Mouse (Mus musculus): ENCODE data around the gene E130114P18Rik. TPM values are rescaled to one million over a fixed set of nuclear protein-coding genes. Genes with fewer than 3 reads are reported as not detected.

E130114P18Rik gene
- total and polyA plus RNA-seq, 2 experiments from 2014 or later, result 15.2 to 19.3 TPM

- H3K9me3 ChIP-seq (ENCODE audit: low read length), result no peaks in the 10 kb centered on the region
- H3K4me1 ChIP-seq (ENCODE audit: insufficient read depth), result peaks cover 17% of the 10 kb centered on the region
- no peak for DNase-seq
- H3K27ac ChIP-seq (ENCODE audit: low read depth, low read length), result peak overlapping the region; percentile 71
- no peak for TF ChIP-seq CTCF (IDR thresholded peaks at IDR 0.05; ENCODE audit: low read depth)
- no peak for ATAC-seq
- H3K4me3 ChIP-seq (ENCODE audit: low read depth, low read length), result no peak overlapping the region
- no peak overlapping the region for H3K9ac ChIP-seq
- 56% methylated on average over 4 of the region's 4 CpGs for WGBS
- no peak overlapping the region; the same call in 1 of the 2 replicates for H3K4me2 ChIP-seq (ENCODE audit: low read depth)
- no peaks in the 10 kb centered on the region for H3K36me3 ChIP-seq (ENCODE audit: insufficient read depth)
- H3K27me3 ChIP-seq (ENCODE audit: insufficient read depth, low read length), result no peaks in the 10 kb centered on the region
Measured at GRCm38 (mm10) chr4:97647236-97647635, 130.6 kb downstream of the E130114P18Rik start.

- no peak for TF ChIP-seq CTCF (IDR thresholded peaks at IDR 0.05; ENCODE audit: low read depth)
- no peaks in the 10 kb centered on the region for H3K27me3 ChIP-seq (ENCODE audit: insufficient read depth, low read length)
- 89% methylated on average over 3 of the region's 3 CpGs for WGBS
Measured at GRCm38 (mm10) chr4:97640385-97640784, 137.5 kb downstream of the E130114P18Rik start.

GRCm38 (mm10) chr4:97636569-97636968 lies 141.3 kb downstream of the E130114P18Rik start:
- ATAC-seq (no peak), DNase-seq (no peak)
- no peak overlapping the region for H3K4me3 ChIP-seq (ENCODE audit: low read depth, low read length)
- no peak overlapping the region for H3K27ac ChIP-seq (ENCODE audit: low read depth, low read length)
- no peaks in the 10 kb centered on the region for H3K27me3 ChIP-seq (ENCODE audit: insufficient read depth, low read length)
- no peak overlapping the region for H3K9ac ChIP-seq
- no peaks in the 10 kb centered on the region for H3K9me3 ChIP-seq (ENCODE audit: low read length)
- no peaks in the 10 kb centered on the region for H3K36me3 ChIP-seq (ENCODE audit: insufficient read depth)
- TF ChIP-seq CTCF (IDR thresholded peaks at IDR 0.05; ENCODE audit: low read depth), result no peak
- H3K4me2 ChIP-seq (ENCODE audit: low read depth), result no peak overlapping the region
- 95% methylated on average over 1 of the region's 1 CpGs for WGBS
- H3K4me1 ChIP-seq (ENCODE audit: insufficient read depth), result peaks cover 8% of the 10 kb centered on the region; the same call in 1 of the 2 replicates

More at GRCm38 (mm10) chr4:97640385-97640784, 137.5 kb downstream of the E130114P18Rik start:
- ATAC-seq (no peak), DNase-seq (no peak)
- Histone ChIP-seq H3K36me3 (ENCODE audit: insufficient read depth) (no peaks in the 10 kb centered on the region), H3K9me3 (ENCODE audit: low read length) (no peaks in the 10 kb centered on the region), H3K27ac (ENCODE audit: low read depth, low read length) (no peak overlapping the region), H3K9ac (no peak overlapping the region), H3K4me3 (ENCODE audit: low read depth, low read length) (no peak overlapping the region), H3K4me1 (ENCODE audit: insufficient read depth) (peaks cover 5% of the 10 kb centered on the region; the same call in 1 of the 2 replicates), H3K4me2 (ENCODE audit: low read depth) (no peak overlapping the region)

GRCm38 (mm10) chr4:97635757-97636292 lies 142.1 kb downstream of the E130114P18Rik start:
- peak; percentile 36; the same call in 1 of the 2 replicates for ATAC-seq
- H3K9me3 ChIP-seq (ENCODE audit: low read length), result no peaks in the 10 kb centered on the region
- peaks cover 8% of the 10 kb centered on the region; the same call in 1 of the 2 replicates for H3K4me1 ChIP-seq (ENCODE audit: insufficient read depth)
- no peaks in the 10 kb centered on the region for H3K36me3 ChIP-seq (ENCODE audit: insufficient read depth)
- no peak overlapping the region for H3K9ac ChIP-seq
- H3K27ac ChIP-seq (ENCODE audit: low read depth, low read length), result 0 out of 2 replicates have a peak overlapping the region, but pooled peaks have one; percentile 3
- no peak overlapping the region for H3K4me2 ChIP-seq (ENCODE audit: low read depth)
- H3K4me3 ChIP-seq (ENCODE audit: low read depth, low read length), result no peak overlapping the region
- WGBS, result 30% methylated on average over 1 of the region's 1 CpGs
- TF ChIP-seq CTCF (IDR thresholded peaks at IDR 0.05; ENCODE audit: low read depth), result no peak
- H3K27me3 ChIP-seq (ENCODE audit: insufficient read depth, low read length), result no peaks in the 10 kb centered on the region
- DNase-seq, result no peak

GRCm38 (mm10) chr4:97635296-97635755 lies 142.6 kb downstream of the E130114P18Rik start:
- TF ChIP-seq CTCF (IDR thresholded peaks at IDR 0.05; ENCODE audit: low read depth), result no peak
- peak; percentile 71 for ATAC-seq
- Histone ChIP-seq H3K4me2 (ENCODE audit: low read depth) (no peak overlapping the region), H3K27ac (ENCODE audit: low read depth, low read length) (no peak overlapping the region; the same call in 1 of the 2 replicates), H3K4me3 (ENCODE audit: low read depth, low read length) (no peak overlapping the region), H3K36me3 (ENCODE audit: insufficient read depth) (no peaks in the 10 kb centered on the region), H3K4me1 (ENCODE audit: insufficient read depth) (peaks cover 8% of the 10 kb centered on the region; the same call in 1 of the 2 replicates), H3K9me3 (ENCODE audit: low read length) (no peaks in the 10 kb centered on the region), H3K27me3 (ENCODE audit: insufficient read depth, low read length) (no peaks in the 10 kb centered on the region), H3K9ac (no peak overlapping the region)
- WGBS, result 29% methylated on average over 6 of the region's 6 CpGs
- peak; percentile 48 for DNase-seq

- no peak overlapping the region for H3K4me2 ChIP-seq (ENCODE audit: low read depth)
- no peaks in the 10 kb centered on the region for H3K9me3 ChIP-seq (ENCODE audit: low read length)
- no peak overlapping the region for H3K4me3 ChIP-seq (ENCODE audit: low read depth, low read length)
- H3K27me3 ChIP-seq (ENCODE audit: insufficient read depth, low read length), result no peaks in the 10 kb centered on the region
- TF ChIP-seq CTCF (IDR thresholded peaks at IDR 0.05; ENCODE audit: low read depth), result no peak
- no peak overlapping the region for H3K27ac ChIP-seq (ENCODE audit: low read depth, low read length)
- H3K4me1 ChIP-seq (ENCODE audit: insufficient read depth), result no peaks in the 10 kb centered on the region; the same call in 1 of the 2 replicates
- DNase-seq, result peak; percentile 35
- 33% methylated on average over 14 of the region's 14 CpGs for WGBS
- H3K9ac ChIP-seq, result no peak overlapping the region; the same call in 1 of the 2 replicates
- ATAC-seq, result peak; percentile 81
- no peaks in the 10 kb centered on the region for H3K36me3 ChIP-seq (ENCODE audit: insufficient read depth)
Measured at GRCm38 (mm10) chr4:97628881-97629605, 148.8 kb downstream of the E130114P18Rik start.

Data from forebrain, postnatal 0 days (tissue).